Mouse (Mus musculus): ENCODE data around the gene Rbm28.

The Rbm28 gene

GRCm38 (mm10) chr6:29164314-29165244, at the start of gene Rbm28:
Gene Rbm28, minus strand, starts transcription at chr6:29165006.
- DNase-seq = peak; percentile 90 to 93

- DNase-seq = no peak
These were observed 49.4 kb upstream of the Rbm28 start for GRCm38 (mm10) chr6:29214245-29214644.

GRCm38 (mm10) chr6:29213436-29213835, 48.6 kb upstream of the Rbm28 start:
- DNase-seq = no peak

- peak; percentile 86 to 90 for DNase-seq
These were observed 47.1 kb upstream of the Rbm28 start for GRCm38 (mm10) chr6:29211806-29212492.

GRCm38 (mm10) chr6:29211146-29211545, 46.3 kb upstream of the Rbm28 start:
- peak; percentile 75 to 79 for DNase-seq

GRCm38 (mm10) chr6:29210231-29210936, 45.6 kb upstream of the Rbm28 start:
- no peak for DNase-seq

GRCm38 (mm10) chr6:29208178-29208577, 43.4 kb upstream of the Rbm28 start:
- no peak for DNase-seq

- DNase-seq = no peak
These were observed 42.2 kb upstream of the Rbm28 start for GRCm38 (mm10) chr6:29207017-29207416.

GRCm38 (mm10) chr6:29206006-29206405, 41.2 kb upstream of the Rbm28 start:
- no peak for DNase-seq

- DNase-seq = peak; percentile 79 to 84
These were observed 40.3 kb upstream of the Rbm28 start for GRCm38 (mm10) chr6:29204932-29205614.

- DNase-seq = no peak
These were observed 39.2 kb upstream of the Rbm28 start for GRCm38 (mm10) chr6:29203861-29204585.

- no peak for DNase-seq
These were observed 38.3 kb upstream of the Rbm28 start for GRCm38 (mm10) chr6:29203096-29203495.

- DNase-seq = no peak
These were observed 37.2 kb upstream of the Rbm28 start for GRCm38 (mm10) chr6:29201988-29202387.

- no peak for DNase-seq
These were observed 36.5 kb upstream of the Rbm28 start for GRCm38 (mm10) chr6:29201341-29201740.

- DNase-seq = no peak
These were observed 35.7 kb upstream of the Rbm28 start for GRCm38 (mm10) chr6:29200496-29200895.

- no peak for DNase-seq
These were observed 34.5 kb upstream of the Rbm28 start for GRCm38 (mm10) chr6:29199223-29199855.

- peak; percentile 94 to 96 for DNase-seq
These were observed 33.8 kb upstream of the Rbm28 start for GRCm38 (mm10) chr6:29198309-29199222.

- no peak for DNase-seq
These were observed 31.3 kb upstream of the Rbm28 start for GRCm38 (mm10) chr6:29195846-29196698.

- no peak for DNase-seq
These were observed 30.3 kb upstream of the Rbm28 start for GRCm38 (mm10) chr6:29195146-29195545.
